Mouse (Mus musculus) small intestine, adult 2 months (tissue): ENCODE measurements around the gene Ms4a2.

Source experiments
- CTCF ChIP-seq: fragments of 200-500 bp; IDR thresholded peaks from 2 replicates; pipeline ENCODE4 v1.5.1; 2012; ENCODE audit warnings: low read depth, mild to moderate bottlenecking, control low read depth, inconsistent platforms, low read length, moderate library complexity, mixed read lengths; ENCODE audit not compliant: insufficient replicate concordance, insufficient read length; ENCODE audit errors: extremely low read depth
- POLR2A ChIP-seq: fragments of 200-500 bp; IDR thresholded peaks from 2 replicates; pipeline ENCODE4 v1.6.1; 2012; ENCODE audit warnings: low read depth, mild to moderate bottlenecking, control low read depth, inconsistent platforms, low read length, moderate library complexity

- TF ChIP-seq POLR2A (no peak), CTCF (no peak)
Observed at GRCm38 (mm10) chr19:11612293-11612692, 11.2 kb downstream of the Ms4a2 start.
